Mouse (Mus musculus): Measurements from ENCODE around the gene Sirpa.

The Sirpa gene

DNA sequence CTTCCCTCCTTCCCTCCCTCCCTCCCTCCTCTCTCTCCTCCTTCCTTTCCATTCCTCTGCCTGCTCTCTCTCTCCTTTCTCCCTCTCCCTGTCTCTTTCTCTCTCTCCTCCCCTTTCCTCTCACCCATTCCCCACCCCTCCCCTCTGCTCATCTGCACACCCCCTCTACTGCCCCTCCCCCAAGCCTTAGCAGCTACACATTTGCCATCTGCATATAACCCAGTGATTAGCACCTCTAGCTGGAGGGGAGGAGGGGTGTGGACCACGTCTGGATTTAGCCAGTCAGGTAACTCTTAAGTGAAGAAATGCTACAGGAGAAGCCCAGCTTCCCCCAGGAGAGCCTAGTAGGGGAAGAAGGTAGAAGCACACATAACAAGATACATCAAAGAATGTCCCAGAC lies 7.7 kb upstream of the Sirpa start:
- in situ Hi-C loops (cut with MboI): no loop called here

- in situ Hi-C loops (cut with MboI): no loop called here
Observed at GRCm38 (mm10) chr2:129585904-129586514, 6.6 kb upstream of the Sirpa start.

DNA sequence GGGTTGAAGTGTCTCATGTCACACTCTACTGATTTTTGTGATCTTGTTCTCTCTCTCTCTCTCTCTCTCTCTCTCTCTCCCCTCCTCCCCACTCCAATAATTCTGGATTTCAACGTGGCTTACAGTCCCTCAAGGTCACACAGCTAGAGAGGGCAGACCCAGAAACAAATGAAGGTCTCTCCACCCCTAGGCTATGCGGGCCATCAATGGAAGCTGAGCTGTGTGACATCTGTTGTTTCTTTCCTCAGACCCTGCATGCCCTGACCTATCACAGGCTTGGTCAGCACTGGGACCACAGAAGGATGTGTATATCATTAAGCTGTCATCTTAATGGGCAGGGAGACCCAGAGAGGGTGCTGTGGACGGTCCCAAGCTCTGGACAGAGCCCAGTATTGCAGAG lies 5.4 kb upstream of the Sirpa start:
- in situ Hi-C loops (cut with MboI): no loop called here

DNA sequence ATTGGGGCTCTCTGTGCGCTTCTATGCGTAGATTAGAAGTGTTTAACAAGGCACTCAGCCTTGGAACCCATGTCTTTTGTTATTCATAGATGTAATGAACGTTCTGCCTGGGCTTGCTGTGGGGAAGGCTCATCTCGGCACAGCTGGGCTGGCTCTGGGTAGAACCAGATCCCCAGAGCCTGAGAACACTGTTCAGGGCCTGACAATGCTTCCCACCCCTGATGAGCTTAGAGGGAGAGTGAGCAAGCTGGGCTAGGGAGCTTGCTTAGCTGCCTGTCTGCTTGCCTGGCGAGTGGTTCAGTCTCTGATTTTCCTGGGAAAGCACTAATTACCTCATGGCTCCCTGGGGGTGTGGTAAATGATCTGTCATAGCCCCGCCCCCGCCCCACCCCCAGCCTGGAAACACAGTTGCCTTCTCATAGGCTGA lies 4.8 kb upstream of the Sirpa start:
- in situ Hi-C loops (cut with MboI): no loop called here

- in situ Hi-C loops (cut with MboI): no loop called here
Observed at GRCm38 (mm10) chr2:129591897-129592296, 738 bp upstream of the Sirpa start.

DNA sequence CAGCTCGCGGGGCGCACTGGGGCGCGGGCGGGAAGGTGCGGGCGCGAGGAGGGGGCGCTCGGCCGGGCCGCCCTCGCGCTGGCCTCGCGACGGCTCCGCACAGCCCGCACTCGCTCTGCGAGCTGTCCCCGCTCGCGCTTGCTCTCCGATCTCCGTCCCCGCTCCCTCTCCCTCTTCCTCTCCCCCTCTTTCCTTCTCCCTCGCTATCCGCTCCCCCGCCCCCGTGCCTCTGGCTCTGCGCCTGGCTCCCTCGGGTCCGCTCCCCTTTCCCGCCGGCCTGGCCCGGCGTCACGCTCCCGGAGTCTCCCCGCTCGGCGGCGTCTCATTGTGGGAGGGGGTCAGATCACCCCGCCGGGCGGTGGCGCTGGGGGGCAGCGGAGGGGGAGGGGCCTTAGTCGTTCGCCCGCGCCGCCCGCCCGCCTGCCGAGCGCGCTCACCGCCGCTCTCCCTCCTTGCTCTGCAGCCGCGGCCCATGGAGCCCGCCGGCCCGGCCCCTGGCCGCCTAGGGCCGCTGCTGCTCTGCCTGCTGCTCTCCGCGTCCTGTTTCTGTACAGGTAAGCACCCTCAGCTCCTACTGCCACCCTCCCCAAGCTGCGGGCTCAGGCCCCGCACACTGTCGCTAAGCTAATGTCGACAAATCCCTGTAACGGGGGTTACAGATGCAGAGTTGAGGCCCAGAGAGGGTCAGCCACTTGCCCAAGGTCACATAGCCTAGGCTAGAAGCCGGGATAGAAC lies 673 bp downstream of the Sirpa start:
- in situ Hi-C loops (cut with MboI): no loop called here

DNA sequence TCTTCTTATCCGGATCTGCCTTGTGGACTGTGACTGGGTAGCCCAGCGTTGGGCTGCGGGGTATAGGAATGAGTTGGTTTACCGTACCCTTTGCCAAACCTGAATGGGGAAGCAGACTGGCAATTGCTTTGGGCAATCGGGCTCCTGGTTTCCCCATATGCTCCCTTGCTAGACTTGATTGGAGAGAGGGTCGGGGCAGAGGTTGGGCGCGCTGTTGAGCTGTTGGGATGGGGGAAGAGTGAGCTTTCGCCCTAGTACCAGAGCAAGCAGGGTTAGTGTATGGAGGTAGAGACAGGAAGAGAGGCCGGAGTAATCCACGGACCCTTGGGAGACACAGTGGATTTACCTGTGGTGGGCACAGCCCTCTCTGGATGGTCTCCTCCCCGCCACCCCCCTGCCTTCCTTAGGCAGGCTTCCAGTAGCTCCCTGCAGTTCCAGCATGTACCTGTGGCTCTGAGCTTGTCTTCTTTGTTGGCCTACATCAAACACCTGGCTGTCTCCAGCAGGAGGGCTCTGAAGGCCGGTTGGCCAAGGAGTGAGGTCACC lies 1.3 kb downstream of the Sirpa start:
- in situ Hi-C loops (cut with MboI): no loop called here

- in situ Hi-C loops (cut with MboI): no loop called here
Observed at GRCm38 (mm10) chr2:129594569-129594968, 1.9 kb downstream of the Sirpa start.

DNA sequence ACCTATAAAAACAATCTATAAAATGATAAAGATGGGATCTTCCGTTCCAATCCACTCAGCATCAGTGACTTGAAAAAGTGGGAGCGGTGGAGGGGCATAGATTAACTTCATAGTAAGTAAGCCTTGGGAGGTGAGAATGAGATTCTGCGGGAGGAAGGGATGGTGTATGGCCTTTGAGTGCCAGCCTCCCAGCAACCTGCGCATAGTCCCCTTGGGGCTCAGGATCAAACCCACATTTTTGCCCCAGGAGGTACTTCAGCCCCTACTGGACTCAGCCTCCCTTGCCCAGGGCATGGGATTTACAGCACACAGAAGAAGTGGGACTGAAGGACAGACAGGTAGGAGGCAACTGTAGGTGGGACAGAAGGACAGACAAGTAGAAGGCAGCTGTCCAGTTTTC lies 2.6 kb downstream of the Sirpa start:
- in situ Hi-C loops (cut with MboI): no loop called here

DNA sequence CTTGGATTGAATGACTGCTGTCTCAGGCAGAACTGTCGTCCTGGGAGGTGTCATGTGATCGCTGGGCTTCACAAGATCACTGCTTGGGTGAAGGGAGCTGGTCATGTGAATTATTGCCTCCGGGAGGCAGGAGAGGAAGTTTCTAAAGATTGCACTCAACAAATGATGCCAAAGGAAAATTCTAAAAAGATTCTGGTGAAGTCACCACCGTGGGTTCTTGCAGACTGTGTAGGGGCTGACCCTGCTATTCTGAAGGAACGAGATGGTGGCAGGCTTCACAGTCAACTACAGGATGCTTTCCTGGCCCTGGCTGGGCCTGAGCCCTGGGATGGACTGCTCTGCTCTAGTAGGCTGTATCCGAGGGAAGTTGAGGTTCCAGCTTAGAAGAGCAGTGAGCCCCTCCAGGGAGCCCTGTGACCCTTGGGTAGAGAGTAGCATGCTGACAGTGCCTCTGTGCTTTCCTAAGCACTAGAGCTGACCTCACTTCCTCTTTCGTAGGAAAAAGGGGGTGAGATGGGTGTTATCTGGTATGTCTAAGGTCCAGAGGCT lies 3.1 kb downstream of the Sirpa start:
- in situ Hi-C loops (cut with MboI): no loop called here

- in situ Hi-C loops (cut with MboI): no loop called here
Observed at GRCm38 (mm10) chr2:129596555-129597172, 4.0 kb downstream of the Sirpa start.

DNA sequence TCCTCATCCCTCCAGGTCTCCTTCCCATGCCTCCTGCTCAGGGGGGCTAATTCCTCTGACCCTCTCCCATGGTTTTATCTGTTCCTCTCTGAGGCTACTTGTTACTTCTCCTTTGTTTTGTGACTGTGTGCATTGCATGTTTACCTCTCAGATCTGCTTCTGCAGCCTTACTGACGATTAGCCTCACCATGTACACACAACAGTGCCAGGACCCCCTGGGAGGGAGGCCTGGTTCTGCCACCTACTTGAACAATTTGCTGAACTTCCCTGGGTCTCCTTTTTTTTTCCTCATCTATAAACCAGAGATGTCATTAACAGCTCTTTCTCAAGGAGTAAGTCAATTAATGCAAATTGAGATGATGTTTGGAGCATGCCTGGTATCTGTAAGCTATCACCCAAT lies 4.9 kb downstream of the Sirpa start:
- in situ Hi-C loops (cut with MboI): no loop called here

GRCm38 (mm10) chr2:129598094-129598493 lies 5.5 kb downstream of the Sirpa start:
- in situ Hi-C loops (cut with MboI): no loop called here

- in situ Hi-C loops (cut with MboI): no loop called here
Observed at GRCm38 (mm10) chr2:129599231-129600084, 6.8 kb downstream of the Sirpa start.

DNA sequence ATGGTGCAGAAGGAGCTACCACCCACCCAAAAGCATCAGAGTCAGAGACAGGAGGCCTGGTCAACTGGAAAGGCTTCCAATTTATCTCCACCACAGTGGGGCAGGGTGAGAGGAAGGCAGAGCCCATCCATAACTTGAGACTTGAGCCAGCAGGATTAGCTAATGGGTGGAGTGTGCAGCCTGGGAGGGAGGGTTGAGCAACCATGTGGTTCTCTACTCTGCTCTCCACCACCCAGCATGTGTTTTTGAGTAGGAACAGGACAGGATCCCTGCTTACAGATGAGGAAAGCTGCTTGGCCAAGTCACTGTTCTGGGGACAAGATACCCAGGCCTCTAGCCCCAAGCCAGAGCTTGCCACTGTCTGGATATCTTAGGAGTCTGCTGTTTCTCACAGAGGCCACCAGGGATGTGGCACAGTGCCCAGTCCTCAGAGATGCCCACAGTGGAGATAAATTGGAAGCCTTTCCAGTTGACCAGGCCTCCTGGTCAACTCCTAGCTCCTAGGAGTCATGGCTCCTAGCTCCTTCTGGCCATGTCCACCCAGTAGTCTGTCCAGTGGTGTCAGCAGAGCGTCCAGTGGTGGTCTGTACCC lies 8.5 kb downstream of the Sirpa start:
- in situ Hi-C loops (cut with MboI): no loop called here

GRCm38 (mm10) chr2:129601894-129602663 lies 9.4 kb downstream of the Sirpa start:
- in situ Hi-C loops (cut with MboI): no loop called here

- in situ Hi-C loops (cut with MboI): no loop called here
Observed at GRCm38 (mm10) chr2:129602856-129603255, 10.2 kb downstream of the Sirpa start.

DNA sequence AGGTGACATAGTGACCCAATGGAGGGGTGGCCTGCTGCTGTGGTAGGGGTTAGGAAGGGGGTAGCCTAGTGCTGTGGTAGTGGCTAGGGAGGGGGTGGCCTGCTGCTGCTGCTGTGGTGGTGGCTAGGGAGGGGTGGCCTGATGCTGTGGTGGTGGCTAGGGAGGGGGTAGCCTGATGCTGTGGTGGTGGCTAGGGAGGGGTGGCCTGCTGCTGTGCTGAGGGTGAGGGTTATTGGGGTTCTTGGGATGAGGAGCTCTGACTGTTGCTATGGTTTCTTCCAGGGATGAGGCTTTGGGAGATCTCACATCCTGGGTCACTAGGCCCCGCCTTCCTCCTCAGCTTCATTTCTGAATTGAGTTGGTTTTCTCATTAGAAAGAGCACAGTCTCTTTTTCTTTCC lies 10.9 kb downstream of the Sirpa start:
- in situ Hi-C loops (cut with MboI): no loop called here

GRCm38 (mm10) chr2:129604032-129604431 lies 11.4 kb downstream of the Sirpa start:
- in situ Hi-C loops (cut with MboI): no loop called here

- in situ Hi-C loops (cut with MboI): no loop called here
Observed at GRCm38 (mm10) chr2:129605816-129606215, 13.2 kb downstream of the Sirpa start.

GRCm38 (mm10) chr2:129606269-129606668 lies 13.6 kb downstream of the Sirpa start:
- in situ Hi-C loops (cut with MboI): no loop called here
